Mouse (Mus musculus) MEL (cell line): ENCODE measurements at regions not wholly inside any gene's neighbourhood (a gene's known extent, or its start where the extent isn't known, plus 50 kb on each side); places are given as distances from the start of the nearest gene placed in this dataset.

Experiments used
- CHD1 ChIP-seq: IDR thresholded peaks from 2 replicates; pipeline ENCODE4 v1.6.1; 2012; ENCODE audit warnings: low read depth, mild to moderate bottlenecking, inconsistent platforms, low read length, improper control_type of control experiment
- EP300 ChIP-seq, 2 experiments: IDR thresholded peaks; 2 replicates each; pipeline ENCODE4 v1.6.1; 2011; ENCODE audit warnings: improper control_type of control experiment in 2 of 2, low read length in 2 of 2, low read depth in 1 of 2, mild to moderate bottlenecking in 1 of 2
- POLR2A ChIP-seq, 2 experiments: IDR thresholded peaks; 2 replicates each; pipeline ENCODE4 v1.6.1; 2011 to 2012; ENCODE audit warnings: low read length in 2 of 2, mild to moderate bottlenecking in 2 of 2, control low read depth in 1 of 2, improper control_type of control experiment in 1 of 2, low read depth in 1 of 2, moderate library complexity in 1 of 2; ENCODE audit not compliant: control insufficient read depth in 1 of 2, insufficient read depth in 1 of 2, poor library complexity in 1 of 2
- RAD21 ChIP-seq: IDR thresholded peaks from 2 replicates; pipeline ENCODE4 v1.6.1; 2011; ENCODE audit warnings: mild to moderate bottlenecking, low read depth, low read length, improper control_type of control experiment
- SMC3 ChIP-seq: IDR thresholded peaks from 2 replicates; pipeline ENCODE4 v1.6.1; 2011; ENCODE audit warnings: low read depth, low read length, improper control_type of control experiment

GRCm38 (mm10) chr12:109528263-109528545, 71.9 kb downstream of the Rtl1 start:
- no peak for TF ChIP-seq CHD1
- TF ChIP-seq RAD21 = no peak
- no peak for TF ChIP-seq EP300 (IDR thresholded peaks at IDR 0.05; ENCODE audit: low read depth in 1 of 2, low read length in 2 of 2)
- TF ChIP-seq POLR2A (IDR thresholded peaks at IDR 0.05; ENCODE audit: control insufficient read depth in 1 of 2, insufficient read depth in 1 of 2, low read depth in 1 of 2, low read length in 2 of 2, poor library complexity in 1 of 2) = no peak
- no peak for TF ChIP-seq SMC3
